Mouse (Mus musculus): ENCODE data around the gene Mtg2. TPM values are rescaled to one million over a fixed set of nuclear protein-coding genes. Genes with fewer than 3 reads are reported as not detected.

The Mtg2 gene
- polyA plus RNA-seq, 1 experiment from 2014 or later, result 33.1 TPM

DNA sequence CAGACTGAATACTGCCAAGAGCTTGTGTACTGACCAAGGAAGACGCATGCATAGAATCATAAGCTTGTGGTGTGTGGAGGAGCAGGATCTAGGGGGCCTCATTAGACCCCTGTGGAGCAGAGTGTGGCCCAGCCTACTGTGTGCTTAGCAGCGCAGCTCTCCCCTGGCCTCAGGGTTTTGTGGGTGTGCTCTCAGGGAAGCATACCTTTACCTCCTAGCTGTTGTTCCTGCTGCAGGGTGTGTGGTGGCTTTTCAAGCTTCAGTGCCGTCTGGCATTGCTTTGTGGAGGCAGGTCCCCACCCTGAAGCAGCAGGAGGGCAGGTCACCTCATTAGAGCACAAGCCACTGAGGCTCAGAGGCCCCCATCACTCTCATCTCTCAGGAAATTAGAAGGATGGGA lies 7.2 kb downstream of the Mtg2 start:
- Histone ChIP-seq H3K4me2 (ENCODE audit: low read length) (no peak overlapping the region), H3K4me3 (ENCODE audit: low read length) (no peak overlapping the region), H3K36me3 (ENCODE audit: control insufficient read depth, insufficient read depth, low read length) (peaks cover 10% of the 10 kb centered on the region), H3K9ac (ENCODE audit: low read depth, low read length) (no peak overlapping the region), H3K27me3 (replicated peaks; ENCODE audit: control insufficient read depth, insufficient read depth, low read length) (no peaks in the 10 kb centered on the region), H3K4me1 (ENCODE audit: control insufficient read depth, insufficient read depth, low read depth, low read length) (no peaks in the 10 kb centered on the region), H3K27ac (ENCODE audit: low read depth, low read length) (no peak overlapping the region), H3K9me3 (ENCODE audit: control insufficient read depth, low read length) (no peaks in the 10 kb centered on the region)
- no peak for ATAC-seq
- 74% methylated on average over 3 of the region's 3 CpGs for WGBS

DNA sequence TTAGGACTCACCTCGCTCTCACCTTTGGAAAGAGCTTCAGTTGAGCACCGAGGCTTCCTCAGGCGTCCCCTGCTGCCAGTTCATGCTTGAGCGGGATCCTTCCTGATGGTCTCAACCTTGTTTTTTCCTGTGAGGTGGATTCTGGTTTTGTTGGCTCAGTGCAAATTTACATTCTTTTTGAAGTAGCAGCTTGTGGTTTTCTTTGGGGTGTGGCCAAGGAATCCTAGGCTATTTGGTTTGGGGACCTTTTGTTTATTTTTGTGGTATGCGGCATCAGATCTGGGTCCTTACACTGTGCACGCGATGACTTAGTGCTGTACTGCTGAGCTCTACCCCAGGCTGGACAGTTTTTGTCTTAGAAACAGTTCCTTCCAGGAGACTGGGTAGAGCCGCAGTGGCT lies 10.3 kb downstream of the Mtg2 start:
- WGBS, result 90% methylated on average over 8 of the region's 8 CpGs
- H3K9me3 ChIP-seq (ENCODE audit: control insufficient read depth, low read length), result no peaks in the 10 kb centered on the region
- no peaks in the 10 kb centered on the region for H3K4me1 ChIP-seq (ENCODE audit: control insufficient read depth, insufficient read depth, low read depth, low read length)
- H3K27ac ChIP-seq (ENCODE audit: low read depth, low read length), result no peak overlapping the region
- no peak overlapping the region for H3K4me2 ChIP-seq (ENCODE audit: low read length)
- H3K27me3 ChIP-seq (replicated peaks; ENCODE audit: control insufficient read depth, insufficient read depth, low read length), result no peaks in the 10 kb centered on the region
- no peak overlapping the region for H3K4me3 ChIP-seq (ENCODE audit: low read length)
- no peak overlapping the region for H3K9ac ChIP-seq (ENCODE audit: low read depth, low read length)
- no peak for ATAC-seq
- H3K36me3 ChIP-seq (ENCODE audit: control insufficient read depth, insufficient read depth, low read length), result peaks cover 9% of the 10 kb centered on the region

DNA sequence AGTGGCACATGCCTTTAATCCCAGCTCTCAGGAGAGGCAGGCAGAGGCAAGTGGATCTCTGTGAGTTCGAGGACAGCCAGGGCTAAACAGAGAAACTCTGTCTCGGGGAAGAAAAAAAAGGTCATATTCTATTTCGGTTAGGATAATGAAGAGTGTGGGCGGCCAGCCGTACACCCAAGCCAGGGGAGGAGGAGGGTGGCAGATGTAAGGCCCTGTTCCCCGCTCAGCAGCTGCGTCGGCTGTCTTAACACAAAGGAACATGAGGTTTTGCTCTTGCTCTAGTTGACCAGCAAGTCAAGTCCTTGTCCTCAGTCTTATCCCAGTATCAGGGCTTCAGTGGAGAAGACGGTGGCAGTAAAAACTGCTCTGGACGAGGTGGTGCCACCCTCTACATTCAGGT lies 12.7 kb downstream of the Mtg2 start:
- Histone ChIP-seq H3K4me2 (ENCODE audit: low read length) (no peak overlapping the region), H3K4me3 (ENCODE audit: low read length) (no peak overlapping the region), H3K27me3 (replicated peaks; ENCODE audit: control insufficient read depth, insufficient read depth, low read length) (no peaks in the 10 kb centered on the region), H3K4me1 (ENCODE audit: control insufficient read depth, insufficient read depth, low read depth, low read length) (no peaks in the 10 kb centered on the region; the same call in 1 of the 2 replicates), H3K27ac (ENCODE audit: low read depth, low read length) (no peak overlapping the region), H3K9me3 (ENCODE audit: control insufficient read depth, low read length) (no peaks in the 10 kb centered on the region), H3K9ac (ENCODE audit: low read depth, low read length) (no peak overlapping the region), H3K36me3 (ENCODE audit: control insufficient read depth, insufficient read depth, low read length) (peaks cover 9% of the 10 kb centered on the region)
- WGBS, result 91% methylated on average over 10 of the region's 10 CpGs
- no peak for ATAC-seq

DNA sequence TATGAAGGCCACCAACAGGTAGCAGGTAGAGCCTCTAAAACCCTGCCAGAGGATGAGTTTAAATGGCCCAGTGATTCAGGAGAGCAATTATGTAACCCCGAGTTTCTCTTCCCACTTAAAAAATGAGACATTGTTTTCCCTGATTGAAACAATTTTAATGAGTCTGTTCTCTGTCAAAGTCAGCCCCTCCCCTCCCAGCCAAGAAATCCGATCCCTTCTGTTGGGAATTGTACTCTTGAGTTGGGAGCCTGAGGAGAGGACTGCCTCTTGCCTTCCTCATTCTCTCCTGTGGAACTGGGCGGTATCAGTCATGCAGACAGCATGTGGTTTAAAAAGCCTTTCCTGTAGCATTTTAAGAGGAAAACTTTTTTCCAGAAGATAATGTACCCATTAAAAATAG lies 14.2 kb downstream of the Mtg2 start:
- 55% methylated on average over 3 of the region's 3 CpGs for WGBS
- Histone ChIP-seq H3K4me2 (ENCODE audit: low read length) (no peak overlapping the region), H3K4me3 (ENCODE audit: low read length) (no peak overlapping the region), H3K27ac (ENCODE audit: low read depth, low read length) (no peak overlapping the region), H3K4me1 (ENCODE audit: control insufficient read depth, insufficient read depth, low read depth, low read length) (no peaks in the 10 kb centered on the region; the same call in 1 of the 2 replicates), H3K36me3 (ENCODE audit: control insufficient read depth, insufficient read depth, low read length) (peaks cover 6% of the 10 kb centered on the region), H3K9ac (ENCODE audit: low read depth, low read length) (no peak overlapping the region), H3K27me3 (replicated peaks; ENCODE audit: control insufficient read depth, insufficient read depth, low read length) (no peaks in the 10 kb centered on the region), H3K9me3 (ENCODE audit: control insufficient read depth, low read length) (no peaks in the 10 kb centered on the region)
- no peak for ATAC-seq

DNA sequence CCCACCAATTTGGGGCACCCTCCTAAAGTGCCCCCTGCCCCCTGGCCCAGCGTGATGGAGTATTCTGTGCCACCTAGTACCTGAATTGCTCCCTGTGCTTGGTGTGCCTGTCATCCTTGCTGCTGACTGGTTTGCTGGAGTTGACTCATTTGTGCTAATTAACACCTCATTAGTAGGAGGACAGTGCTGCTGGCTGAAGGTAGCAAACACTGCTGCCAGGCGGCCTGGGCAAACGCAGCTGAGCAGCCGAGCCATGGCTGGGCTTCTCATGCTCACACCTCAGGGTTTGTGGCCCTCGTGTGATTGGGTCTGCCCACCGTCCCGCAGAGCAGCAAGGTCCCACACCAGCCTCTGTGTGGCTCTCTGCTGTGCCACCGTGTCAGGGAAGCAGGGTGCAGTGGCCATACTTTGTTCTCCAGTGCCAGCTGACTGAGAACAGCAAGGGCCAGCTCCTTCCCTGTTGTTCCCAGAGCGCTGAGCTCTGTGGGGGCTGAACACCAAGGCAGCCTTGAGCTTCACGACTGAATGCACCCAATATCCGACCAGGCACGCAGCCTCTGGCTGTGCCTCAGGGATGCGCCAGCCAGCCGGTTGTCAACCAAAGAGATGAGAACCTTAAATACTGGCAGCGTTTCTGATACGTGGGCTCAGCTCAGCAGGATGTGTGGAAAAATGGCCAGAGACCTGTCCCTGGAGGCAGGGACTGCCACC lies 15.7 kb downstream of the Mtg2 start:
- Histone ChIP-seq H3K4me3 (ENCODE audit: low read length) (no peak overlapping the region), H3K36me3 (ENCODE audit: control insufficient read depth, insufficient read depth, low read length) (peaks cover 6% of the 10 kb centered on the region), H3K9ac (ENCODE audit: low read depth, low read length) (0 out of 2 replicates have a peak overlapping the region, but pooled peaks have one; percentile 4), H3K9me3 (ENCODE audit: control insufficient read depth, low read length) (no peaks in the 10 kb centered on the region), H3K4me2 (ENCODE audit: low read length) (no peak overlapping the region), H3K4me1 (ENCODE audit: control insufficient read depth, insufficient read depth, low read depth, low read length) (no peaks in the 10 kb centered on the region; the same call in 1 of the 2 replicates), H3K27ac (ENCODE audit: low read depth, low read length) (peak overlapping the region; percentile 9; the same call in 1 of the 2 replicates), H3K27me3 (replicated peaks; ENCODE audit: control insufficient read depth, insufficient read depth, low read length) (no peaks in the 10 kb centered on the region)
- ATAC-seq, result peak; percentile 40
- WGBS, result 66% methylated on average over 16 of the region's 16 CpGs

DNA sequence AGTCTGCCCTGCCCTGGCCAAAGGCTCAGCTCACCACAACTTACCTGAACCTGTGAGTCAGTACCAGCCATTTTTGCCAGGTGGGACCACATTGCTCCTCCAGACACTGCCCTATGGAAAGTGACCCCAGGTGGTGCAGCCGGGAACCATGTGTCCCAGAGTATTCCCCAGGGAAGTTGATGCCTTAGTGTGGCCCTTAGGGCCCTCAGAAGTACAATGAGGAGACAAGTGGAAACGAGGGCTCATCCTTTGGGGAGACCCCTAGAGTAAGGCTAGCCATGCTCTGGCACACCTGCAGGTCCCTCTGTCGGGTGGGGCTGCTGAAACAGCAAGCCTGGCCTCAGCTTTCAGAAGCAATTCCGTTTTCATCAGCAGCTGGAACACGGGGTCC lies 16.2 kb downstream of the Mtg2 start:
- H3K27me3 ChIP-seq (replicated peaks; ENCODE audit: control insufficient read depth, insufficient read depth, low read length), result no peaks in the 10 kb centered on the region
- H3K27ac ChIP-seq (ENCODE audit: low read depth, low read length), result no peak overlapping the region; the same call in 1 of the 2 replicates
- no peak overlapping the region for H3K4me3 ChIP-seq (ENCODE audit: low read length)
- peaks cover 6% of the 10 kb centered on the region for H3K36me3 ChIP-seq (ENCODE audit: control insufficient read depth, insufficient read depth, low read length)
- WGBS, result 85% methylated on average over 5 of the region's 5 CpGs
- H3K4me2 ChIP-seq (ENCODE audit: low read length), result no peak overlapping the region
- ATAC-seq, result no peak
- H3K4me1 ChIP-seq (ENCODE audit: control insufficient read depth, insufficient read depth, low read depth, low read length), result no peaks in the 10 kb centered on the region; the same call in 1 of the 2 replicates
- no peaks in the 10 kb centered on the region for H3K9me3 ChIP-seq (ENCODE audit: control insufficient read depth, low read length)
- no peak overlapping the region for H3K9ac ChIP-seq (ENCODE audit: low read depth, low read length)

DNA sequence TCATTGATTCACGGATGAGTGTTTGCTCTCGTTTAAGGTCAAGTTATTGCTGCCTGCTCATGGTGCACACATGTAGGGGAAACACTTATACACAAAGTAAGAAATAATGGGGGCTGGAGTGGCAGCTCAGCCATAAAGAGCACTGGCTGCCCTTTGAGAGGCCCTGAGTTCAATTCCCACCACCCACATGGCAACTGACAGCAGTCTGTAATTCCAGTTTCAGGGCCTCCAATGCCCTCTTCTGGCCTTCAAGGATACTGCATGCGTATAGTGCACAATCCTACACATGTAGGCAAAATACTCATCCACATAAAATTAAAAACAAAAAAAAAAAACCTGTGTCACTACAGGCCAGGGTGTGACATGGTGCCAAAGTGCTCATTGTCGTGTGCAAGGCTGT lies 17.1 kb downstream of the Mtg2 start:
- H3K9me3 ChIP-seq (ENCODE audit: control insufficient read depth, low read length), result no peaks in the 10 kb centered on the region
- H3K27me3 ChIP-seq (replicated peaks; ENCODE audit: control insufficient read depth, insufficient read depth, low read length), result no peaks in the 10 kb centered on the region
- no peak overlapping the region for H3K4me2 ChIP-seq (ENCODE audit: low read length)
- H3K27ac ChIP-seq (ENCODE audit: low read depth, low read length), result no peak overlapping the region
- H3K4me1 ChIP-seq (ENCODE audit: control insufficient read depth, insufficient read depth, low read depth, low read length), result no peaks in the 10 kb centered on the region; the same call in 1 of the 2 replicates
- no peak for ATAC-seq
- WGBS, result 90% methylated on average over 4 of the region's 4 CpGs
- H3K36me3 ChIP-seq (ENCODE audit: control insufficient read depth, insufficient read depth, low read length), result peaks cover 3% of the 10 kb centered on the region
- H3K4me3 ChIP-seq (ENCODE audit: low read length), result no peak overlapping the region
- no peak overlapping the region for H3K9ac ChIP-seq (ENCODE audit: low read depth, low read length)

DNA sequence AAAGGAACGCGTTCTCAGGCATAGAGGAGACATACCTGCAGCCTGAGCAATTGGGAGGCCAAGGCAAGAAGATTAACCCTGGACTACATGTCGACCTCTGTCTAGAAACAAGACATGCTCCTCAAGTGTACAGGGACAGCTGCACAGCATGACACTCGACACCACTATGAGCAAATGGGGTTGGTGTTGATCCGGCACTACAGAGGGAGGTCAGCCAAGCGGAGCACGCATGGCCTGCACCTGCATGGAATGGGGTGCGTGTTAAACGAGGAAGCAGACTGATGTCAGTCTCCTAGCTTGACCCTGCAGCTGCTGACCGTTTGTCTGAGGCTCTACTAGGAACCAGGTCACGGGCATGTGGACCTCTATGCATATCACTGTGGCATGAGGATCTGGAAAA lies 19.9 kb downstream of the Mtg2 start:
- 76% methylated on average over 11 of the region's 11 CpGs for WGBS
- H3K4me2 ChIP-seq (ENCODE audit: low read length), result no peak overlapping the region
- H3K9ac ChIP-seq (ENCODE audit: low read depth, low read length), result no peak overlapping the region
- no peaks in the 10 kb centered on the region for H3K9me3 ChIP-seq (ENCODE audit: control insufficient read depth, low read length)
- no peaks in the 10 kb centered on the region for H3K27me3 ChIP-seq (replicated peaks; ENCODE audit: control insufficient read depth, insufficient read depth, low read length)
- no peak overlapping the region for H3K27ac ChIP-seq (ENCODE audit: low read depth, low read length)
- H3K36me3 ChIP-seq (ENCODE audit: control insufficient read depth, insufficient read depth, low read length), result no peaks in the 10 kb centered on the region
- no peak overlapping the region for H3K4me3 ChIP-seq (ENCODE audit: low read length)
- H3K4me1 ChIP-seq (ENCODE audit: control insufficient read depth, insufficient read depth, low read depth, low read length), result no peaks in the 10 kb centered on the region; the same call in 1 of the 2 replicates
- no peak for ATAC-seq

DNA sequence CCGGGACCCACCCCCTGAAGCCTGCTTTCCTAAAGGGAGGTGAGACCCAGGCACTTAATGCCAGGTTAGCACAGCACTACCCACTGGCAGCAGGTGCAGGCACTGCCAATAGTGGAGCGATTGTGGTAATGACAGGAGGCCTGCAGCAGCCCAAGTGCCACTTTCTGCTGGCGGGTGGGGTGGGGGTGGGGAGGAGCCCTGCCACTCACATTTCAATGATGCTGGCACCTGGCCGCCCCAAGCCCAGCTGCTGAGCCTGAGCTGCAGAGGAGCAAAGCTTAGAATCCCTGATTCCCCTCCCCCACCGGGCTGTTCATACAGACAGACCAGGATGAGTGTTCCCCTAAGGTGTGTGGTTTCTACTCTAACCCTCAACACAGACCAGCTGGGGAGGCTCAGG lies 25.3 kb downstream of the Mtg2 start:
- Histone ChIP-seq H3K36me3 (ENCODE audit: control insufficient read depth, insufficient read depth, low read length) (no peaks in the 10 kb centered on the region), H3K9me3 (ENCODE audit: control insufficient read depth, low read length) (no peaks in the 10 kb centered on the region), H3K27me3 (replicated peaks; ENCODE audit: control insufficient read depth, insufficient read depth, low read length) (peaks cover 4% of the 10 kb centered on the region), H3K4me3 (ENCODE audit: low read length) (no peak overlapping the region), H3K4me2 (ENCODE audit: low read length) (no peak overlapping the region), H3K27ac (ENCODE audit: low read depth, low read length) (no peak overlapping the region), H3K9ac (ENCODE audit: low read depth, low read length) (no peak overlapping the region), H3K4me1 (ENCODE audit: control insufficient read depth, insufficient read depth, low read depth, low read length) (peaks cover 8% of the 10 kb centered on the region)
- WGBS, result 48% methylated on average over 4 of the region's 5 CpGs
- no peak for ATAC-seq
